Mouse (Mus musculus) bone marrow, adult 2 months (tissue): ENCODE measurements around the gene Sez6l.

Experiments used
- CTCF ChIP-seq: fragments of 200-500 bp; IDR thresholded peaks from 2 replicates; pipeline ENCODE4 v1.5.1; 2011; ENCODE audit warnings: low read length, control low read depth; ENCODE audit not compliant: control insufficient read depth, insufficient read depth
- POLR2A ChIP-seq: fragments of 200-500 bp; IDR thresholded peaks from 2 replicates; pipeline ENCODE4 v1.6.1; 2011; ENCODE audit warnings: low read depth, mild to moderate bottlenecking, control low read depth, low read length, borderline replicate concordance; ENCODE audit not compliant: control insufficient read depth

- TF ChIP-seq CTCF = peak; percentile 37; the same call in 1 of the 2 replicates
- no peak for TF ChIP-seq POLR2A
Observed at GRCm38 (mm10) chr5:112470144-112470543, 106.8 kb downstream of the Sez6l start.
